Mouse (Mus musculus): ENCODE measurements around the gene Depdc1b.

The Depdc1b gene

DNA sequence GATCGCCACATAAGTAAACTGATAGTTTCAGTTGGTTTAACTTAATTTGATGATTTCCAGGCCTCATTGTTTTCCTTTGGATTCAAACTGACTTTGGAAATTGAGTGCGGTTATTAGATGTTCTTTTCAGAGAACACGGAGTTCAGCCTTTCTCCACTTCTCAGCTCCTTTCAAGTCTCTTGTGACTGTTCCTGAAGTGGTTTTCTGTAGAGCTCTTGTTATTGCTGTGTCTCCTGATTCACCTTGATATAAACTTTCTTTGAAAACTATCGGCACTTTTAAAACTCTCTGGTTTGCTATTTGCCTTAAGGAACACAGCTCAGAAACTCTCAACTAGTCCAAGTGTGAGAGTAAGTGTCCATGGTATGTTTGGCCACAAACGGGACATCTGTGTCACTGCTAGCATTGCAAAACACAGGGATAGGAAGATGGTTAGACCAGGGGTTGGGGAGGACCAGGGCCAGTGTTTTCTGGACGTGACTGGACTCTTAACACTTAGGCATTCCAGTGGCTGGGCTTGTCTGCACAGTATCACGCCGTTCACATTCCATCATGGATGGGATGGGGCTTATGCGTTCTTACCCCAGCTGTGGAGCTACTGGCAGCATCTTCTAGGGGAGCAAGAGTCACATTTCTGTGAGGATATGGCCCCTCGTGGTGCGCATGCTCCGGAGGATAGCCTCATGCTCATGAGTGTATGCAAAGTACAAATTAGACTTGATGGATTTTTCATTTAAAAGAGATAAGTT lies 38.8 kb downstream of the Depdc1b start:
- DNase-seq (ENCODE audit: low spot score in 2 of 2), result no peak

DNA sequence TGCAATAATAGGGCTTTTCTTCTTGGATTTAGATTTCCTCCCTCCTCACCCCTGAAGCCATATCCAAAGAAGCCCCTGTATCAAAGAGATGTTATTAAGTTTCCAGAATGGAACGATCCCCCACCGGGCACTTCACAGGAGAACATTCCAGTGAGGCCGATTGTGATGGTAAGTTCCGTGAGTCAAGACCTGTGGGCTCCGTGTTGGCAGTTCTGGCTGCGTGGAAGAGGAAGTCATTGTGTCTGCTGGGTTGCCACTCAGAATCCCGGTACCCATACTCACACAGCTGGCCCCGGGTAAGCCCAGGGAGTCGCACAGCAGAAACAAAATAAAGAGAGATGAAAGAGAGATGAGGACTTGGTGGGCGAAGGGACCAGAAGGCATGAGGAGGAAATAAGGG lies 41.2 kb downstream of the Depdc1b start:
- no peak for DNase-seq (ENCODE audit: low spot score in 2 of 2)

DNA sequence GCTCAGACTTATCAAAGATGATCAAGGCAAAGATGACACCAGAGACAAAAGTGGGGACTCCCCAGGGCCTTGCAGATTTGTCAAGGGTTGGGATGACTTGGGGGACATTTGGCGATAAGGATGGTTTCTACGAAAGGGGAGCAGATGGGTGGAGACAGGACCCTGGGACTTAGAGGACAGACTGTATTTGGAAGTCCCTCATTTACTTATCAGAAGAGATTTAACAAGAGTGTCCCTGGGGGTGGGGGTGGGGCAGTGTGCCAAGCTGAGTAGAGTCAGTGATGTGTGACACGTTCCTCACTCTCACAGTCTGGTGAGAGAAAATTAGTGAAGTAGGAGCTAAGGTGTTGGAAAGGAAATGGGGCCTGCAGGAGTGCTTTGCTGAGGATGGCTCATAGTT lies 42.1 kb downstream of the Depdc1b start:
- DNase-seq (ENCODE audit: low spot score in 2 of 2), result no peak

DNA sequence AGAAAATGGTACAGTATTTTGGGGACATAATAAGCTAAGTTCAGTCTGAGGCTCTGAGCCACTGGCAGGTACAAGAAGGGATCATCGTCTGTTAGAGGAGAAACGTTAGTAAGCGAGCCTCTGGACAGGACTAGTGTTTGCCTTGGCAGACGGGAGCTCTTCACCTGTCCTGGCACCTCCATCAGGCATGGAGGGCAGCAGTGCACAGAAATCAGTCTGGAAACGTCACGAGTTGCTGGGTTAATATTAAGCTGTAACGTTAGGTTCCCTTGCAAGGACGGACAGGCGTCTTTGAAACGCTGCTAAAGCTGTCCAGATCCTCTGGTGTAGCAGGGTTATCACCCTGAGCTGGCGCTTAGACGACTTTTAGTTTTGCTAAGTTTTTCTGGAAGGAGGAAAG lies 51.4 kb downstream of the Depdc1b start:
- no peak for DNase-seq (ENCODE audit: low spot score in 2 of 2)

DNA sequence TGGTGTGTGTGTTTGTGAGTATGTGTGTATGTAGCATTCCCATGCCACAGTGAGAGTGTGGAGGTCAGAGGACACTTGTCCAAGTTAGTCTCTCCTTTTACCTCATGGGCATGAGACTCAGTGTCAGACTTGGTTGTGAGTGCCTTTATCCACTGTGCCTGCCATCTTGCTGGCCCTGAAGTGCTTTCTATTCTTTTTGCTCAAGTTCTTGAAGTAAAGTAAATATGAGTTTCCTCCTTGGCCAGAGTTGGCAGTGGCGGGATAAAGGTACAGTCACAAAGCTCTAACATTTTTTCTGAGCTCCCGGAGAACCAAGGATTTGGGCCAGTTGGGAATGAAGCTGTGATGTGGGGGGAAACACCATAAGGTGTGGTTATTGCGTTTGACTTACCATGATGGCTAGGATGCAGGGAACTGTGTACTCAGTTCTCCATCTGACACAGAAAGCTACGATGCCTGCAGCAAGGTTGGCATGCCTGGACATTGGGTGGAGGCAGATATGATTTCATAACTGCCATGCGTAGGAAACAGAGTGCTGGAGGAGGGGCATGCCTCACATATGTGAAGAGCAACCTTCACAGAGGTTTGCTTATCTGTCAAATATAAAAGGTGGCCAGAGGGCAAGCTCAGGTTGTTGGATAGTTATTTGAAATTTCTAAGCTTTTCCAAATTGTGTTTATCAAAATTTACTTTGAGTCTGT lies 54.3 kb downstream of the Depdc1b start:
- DNase-seq (ENCODE audit: low spot score in 2 of 2), result no peak

DNA sequence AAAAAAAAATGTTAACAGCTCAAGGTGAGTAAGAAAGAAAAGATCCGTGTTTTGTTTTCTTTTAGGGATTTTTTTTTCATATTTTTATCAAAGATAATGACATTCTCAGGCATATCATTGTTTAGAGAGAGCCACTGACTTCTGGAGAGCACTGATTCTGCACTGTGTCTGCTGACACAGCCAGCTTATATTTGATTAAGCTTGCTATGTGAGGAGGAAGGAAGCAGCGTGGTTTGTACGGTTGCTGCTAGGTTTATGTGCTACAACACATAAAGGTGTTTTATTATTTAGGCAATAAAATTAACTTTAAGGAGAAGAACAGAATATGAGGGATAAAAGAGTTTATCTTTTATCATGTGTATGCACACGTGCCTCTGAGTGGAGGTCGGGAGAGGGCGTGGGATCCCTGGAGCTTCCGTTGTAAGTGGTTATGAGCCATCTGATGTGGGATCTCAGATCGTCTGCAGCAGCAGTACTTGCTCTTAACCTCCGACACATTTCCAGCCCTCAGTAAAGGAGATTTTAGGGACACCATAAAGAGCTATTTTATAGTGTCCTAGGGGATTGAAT lies 55.3 kb downstream of the Depdc1b start:
- no peak for DNase-seq (ENCODE audit: low spot score in 2 of 2)

DNA sequence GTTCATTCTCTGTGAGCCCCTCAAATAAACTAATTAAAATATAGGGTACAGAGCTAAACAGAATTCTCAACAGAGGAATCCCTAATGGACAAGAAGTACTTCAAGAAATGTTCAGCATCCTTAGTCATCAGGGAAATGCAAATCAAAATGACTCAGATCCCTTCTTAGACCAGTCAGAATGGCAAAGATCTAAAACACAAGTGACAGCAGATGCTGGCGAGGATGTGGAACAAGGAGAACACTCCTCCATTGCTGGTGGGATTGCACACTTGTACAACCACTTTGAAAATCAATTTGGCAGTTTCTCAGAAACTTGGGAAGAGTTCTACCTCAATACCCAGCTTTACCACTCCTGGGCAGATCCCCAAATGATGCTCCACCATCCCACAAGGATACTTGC lies 57.1 kb downstream of the Depdc1b start:
- no peak for DNase-seq (ENCODE audit: low spot score in 2 of 2)

DNA sequence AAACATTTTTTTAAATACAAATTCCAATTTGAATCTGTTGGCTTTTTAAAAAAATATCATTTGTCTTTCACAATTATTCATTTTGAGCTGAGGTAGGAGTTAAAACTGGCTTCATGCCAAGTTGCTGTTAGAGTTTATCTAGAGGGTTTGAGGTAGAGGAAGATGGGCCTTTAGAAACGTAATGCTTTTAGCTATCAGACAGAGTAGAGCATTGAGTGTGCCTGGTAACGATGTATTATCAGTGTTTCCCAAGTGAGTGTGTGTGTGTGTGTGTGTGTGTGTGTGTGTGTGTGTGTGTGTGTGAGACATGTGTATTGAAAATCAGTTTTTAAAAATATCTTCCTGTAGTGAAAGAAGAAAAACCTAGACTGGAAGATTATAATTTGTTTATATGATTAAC lies 60.5 kb downstream of the Depdc1b start:
- no peak for DNase-seq (ENCODE audit: low spot score in 2 of 2)

DNA sequence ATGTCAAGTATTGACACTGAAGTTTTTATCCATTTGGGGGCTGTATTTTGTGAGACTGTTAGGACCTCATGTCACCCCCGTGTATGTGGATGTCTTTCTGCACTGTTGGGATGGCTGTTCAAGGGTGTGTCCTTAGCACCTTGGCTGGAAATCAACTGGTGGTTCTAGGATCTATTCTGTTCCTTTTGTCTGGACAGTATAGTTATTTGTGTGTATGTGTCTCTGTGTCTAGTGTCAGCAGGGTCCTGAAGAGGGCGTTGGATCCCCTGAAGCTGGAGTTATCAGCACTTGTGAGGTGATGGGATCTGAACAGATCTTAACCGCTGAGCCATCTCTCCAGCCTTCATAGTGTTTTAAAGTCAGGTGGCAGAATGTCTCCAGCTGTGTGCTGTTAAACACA lies 65.0 kb downstream of the Depdc1b start:
- no peak for DNase-seq (ENCODE audit: low spot score in 2 of 2)

DNA sequence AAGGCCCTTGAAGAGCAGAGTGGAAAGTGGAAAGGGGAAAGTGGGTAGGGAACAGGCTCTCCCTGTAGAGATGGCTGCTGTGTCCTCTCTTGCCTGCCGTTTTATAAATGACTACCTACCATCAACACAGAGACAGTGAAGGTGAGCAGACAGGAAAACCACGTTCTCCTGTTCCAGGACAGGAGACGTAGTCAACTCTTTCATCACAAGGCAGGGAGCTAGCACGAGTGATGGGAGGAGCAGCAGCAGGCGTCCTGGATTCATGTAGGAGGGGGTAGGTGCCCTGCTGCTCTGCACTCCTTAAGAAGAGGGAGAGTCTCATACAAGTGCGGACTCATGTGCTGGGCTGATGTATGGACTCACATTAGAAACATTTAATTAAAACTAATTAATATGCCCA lies 66.9 kb downstream of the Depdc1b start:
- DNase-seq (ENCODE audit: low spot score in 2 of 2), result no peak

DNA sequence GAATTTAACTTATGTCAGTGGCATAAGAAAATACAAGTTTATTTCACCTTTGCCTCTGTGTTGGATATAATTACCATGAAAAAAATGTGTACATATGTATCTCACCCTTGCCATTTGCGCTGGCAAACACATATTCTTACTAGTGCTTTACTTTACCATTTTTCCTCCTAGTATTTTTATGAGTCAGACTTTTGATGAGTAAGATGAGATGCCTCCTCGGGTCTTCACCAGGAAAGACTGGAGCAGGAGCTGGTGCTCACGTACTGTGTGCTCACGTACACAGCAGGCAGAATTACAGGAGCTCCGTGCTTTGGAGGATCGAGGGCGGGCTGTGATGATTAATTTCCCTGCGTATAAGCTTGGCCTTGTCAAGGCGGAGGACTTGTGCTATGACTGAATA lies 69.9 kb downstream of the Depdc1b start:
- no peak for DNase-seq (ENCODE audit: low spot score in 2 of 2)

DNA sequence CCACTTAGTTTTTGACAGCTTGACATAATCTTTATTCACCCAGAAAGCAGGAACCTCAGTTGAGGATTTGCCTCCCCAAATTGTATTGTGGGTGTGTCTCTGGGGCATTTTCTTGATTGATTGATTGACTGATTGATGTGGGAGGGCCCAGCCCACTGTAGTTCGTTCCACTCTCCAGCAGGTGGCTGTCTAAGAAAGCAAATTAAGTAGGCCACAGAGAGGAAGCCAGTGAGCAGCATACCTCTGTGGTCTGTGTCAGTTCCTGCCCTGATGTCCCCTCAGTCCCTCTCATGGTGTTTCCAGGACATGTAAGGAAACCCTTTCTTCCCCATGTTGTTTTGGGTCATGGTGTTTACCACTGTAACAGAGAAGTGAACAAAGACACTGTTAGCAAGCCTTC lies 74.4 kb downstream of the Depdc1b start:
- peak; percentile 44 to 58 for DNase-seq (ENCODE audit: low spot score in 2 of 2)

DNA sequence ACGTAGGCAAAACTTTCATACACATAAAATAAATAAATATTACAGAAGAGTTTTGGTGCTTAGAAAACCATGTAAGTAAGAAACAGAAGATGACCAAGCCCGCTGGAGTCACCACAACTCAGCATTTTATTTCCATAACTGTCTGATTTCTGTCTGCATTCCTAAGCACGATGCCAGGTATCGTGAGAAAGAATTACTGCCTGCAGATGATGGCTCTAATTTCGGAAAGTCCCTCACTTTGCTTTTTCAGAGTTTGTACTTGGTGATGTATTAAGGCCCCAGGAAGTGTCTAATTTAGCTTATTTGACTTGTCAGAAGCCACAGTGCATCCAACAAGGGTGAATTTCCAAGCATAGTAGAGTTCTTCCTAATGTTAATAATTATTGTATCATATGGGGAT lies 87.1 kb downstream of the Depdc1b start:
- DNase-seq (ENCODE audit: low spot score in 2 of 2), result no peak

DNA sequence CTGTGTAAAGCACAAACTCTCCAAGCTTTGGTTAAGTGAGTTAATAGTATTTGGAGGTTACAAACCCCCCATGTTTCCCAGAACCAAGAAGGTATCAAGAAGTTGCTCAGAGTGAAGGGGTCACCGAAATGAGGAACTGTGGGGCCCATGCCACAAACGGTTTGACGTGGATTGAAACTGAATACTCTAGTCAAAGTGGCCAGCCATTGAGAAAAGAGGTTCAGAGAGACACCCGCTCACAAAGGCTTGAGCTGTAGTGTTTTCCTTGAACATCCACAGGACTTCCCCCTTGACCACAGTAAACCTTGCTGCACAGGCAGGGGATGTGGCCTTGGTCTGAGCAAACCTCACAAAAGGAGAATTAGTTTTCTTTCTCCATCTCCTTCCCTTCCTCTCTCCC lies 88.2 kb downstream of the Depdc1b start:
- DNase-seq (ENCODE audit: low spot score in 2 of 2), result no peak

DNA sequence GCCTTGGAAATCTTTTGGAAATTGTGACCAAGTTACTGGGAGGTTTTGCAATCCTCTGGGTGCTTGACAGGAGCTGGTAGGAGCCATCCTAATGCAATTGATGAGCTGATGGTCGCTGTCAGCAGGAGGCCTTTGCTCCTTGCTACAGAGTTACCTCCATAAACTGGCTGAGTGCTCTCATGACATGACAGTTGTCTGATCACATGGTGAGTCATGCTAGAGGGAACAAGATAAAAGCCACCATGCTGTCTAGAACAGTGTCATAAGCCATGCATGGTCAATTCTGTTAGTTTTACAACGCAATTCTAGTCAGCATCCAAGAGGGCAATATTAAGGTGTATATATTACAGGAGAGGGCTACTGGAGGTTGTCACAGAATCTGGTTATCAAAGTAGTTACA lies 99.3 kb downstream of the Depdc1b start:
- DNase-seq (ENCODE audit: low spot score in 2 of 2), result no peak

DNA sequence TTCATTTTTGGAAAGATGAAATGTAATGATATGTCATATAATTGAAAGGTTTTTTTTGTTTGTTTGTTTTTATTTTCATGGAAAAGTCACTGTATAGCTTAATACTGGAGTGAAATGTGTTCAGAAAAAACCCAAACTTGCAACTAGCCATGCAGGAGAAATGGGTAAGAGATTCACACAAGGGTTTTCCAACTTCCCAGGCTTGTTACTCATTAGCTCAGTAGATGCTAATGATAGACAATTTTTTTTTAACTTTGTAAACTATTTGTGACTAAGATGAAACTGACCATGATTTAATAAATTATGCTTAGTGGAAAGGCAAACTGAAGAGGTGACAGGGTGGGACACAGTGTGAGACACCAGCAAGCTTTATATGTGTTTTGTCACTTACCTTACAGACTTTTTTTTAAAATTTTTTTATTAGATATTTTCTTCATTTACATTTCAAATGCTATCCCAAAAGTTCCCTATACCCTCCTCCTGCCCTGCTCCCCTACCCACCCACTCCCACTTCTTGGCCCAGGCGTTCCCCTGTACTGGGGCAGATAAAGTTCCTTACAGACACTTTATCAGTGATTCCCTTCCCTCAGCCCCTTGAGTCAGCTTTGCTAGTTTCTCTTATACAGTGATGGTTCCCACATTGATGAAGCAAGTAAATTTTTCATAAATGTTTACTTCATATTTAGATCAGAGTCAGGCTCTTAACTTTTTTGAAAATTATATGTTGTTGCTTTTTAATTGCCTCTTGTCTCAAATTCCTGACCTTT lies 102.8 kb downstream of the Depdc1b start:
- DNase-seq (ENCODE audit: low spot score in 2 of 2), result no peak

DNA sequence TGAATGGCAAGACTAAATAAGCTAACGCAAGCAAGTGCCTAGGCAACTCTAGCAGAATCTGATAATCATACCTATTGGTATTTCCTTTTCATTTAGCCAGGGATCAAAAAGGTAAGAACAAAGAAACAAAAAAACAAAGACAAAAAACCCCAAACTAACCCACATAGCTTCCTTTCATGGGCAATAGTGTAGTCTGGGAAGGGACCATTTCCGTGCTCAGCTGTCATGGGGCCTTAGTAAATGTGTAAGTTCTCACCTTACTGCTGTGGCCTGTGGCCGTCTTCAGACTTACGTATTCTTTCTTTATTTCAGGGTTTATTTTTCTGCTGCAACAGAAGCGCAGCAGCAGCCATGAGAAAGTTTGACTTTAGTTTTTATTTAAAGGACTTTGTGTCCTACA lies 110.2 kb downstream of the Depdc1b start:
- peak; percentile 11 to 33 for DNase-seq (ENCODE audit: low spot score in 2 of 2)

DNA sequence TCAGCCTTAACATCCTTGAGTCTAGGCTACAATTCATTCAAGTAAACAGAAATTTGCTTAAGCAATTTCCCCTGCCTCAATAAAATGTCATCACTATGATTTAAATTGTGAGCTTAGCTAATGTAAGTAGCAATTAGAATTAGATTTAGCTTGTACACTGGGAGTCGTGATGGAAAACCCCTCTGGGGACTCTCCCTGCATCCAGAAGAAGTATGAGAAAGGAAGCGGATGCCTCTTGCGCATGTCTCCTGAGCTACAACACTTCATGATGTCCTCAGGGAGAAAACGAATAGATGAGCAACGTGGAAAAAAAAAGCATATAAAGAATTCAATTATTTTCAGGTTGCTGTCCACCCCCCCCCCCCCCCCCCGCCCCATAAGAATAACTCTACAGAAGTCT lies 112.7 kb downstream of the Depdc1b start:
- DNase-seq (ENCODE audit: low spot score in 2 of 2), result no peak

DNA sequence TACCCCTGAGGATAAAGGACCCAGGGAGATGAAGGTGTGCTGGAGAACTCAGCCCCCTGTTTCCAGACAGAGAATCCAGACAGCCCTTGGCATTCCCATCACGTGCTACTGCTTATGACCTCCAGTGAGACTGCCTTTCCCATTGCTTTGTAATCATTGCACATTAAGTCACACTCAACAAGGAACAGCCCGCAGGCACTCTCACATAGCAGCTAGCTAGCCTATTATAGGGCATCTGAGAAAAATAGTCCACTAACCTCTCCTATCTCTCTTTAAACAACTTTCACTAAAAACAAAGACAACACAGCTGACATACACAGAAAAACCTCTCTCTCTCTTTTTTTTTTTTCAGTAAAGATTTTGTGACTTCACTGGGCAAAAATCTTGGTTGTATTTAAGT lies 113.5 kb downstream of the Depdc1b start:
- DNase-seq (ENCODE audit: low spot score in 2 of 2), result no peak

DNA sequence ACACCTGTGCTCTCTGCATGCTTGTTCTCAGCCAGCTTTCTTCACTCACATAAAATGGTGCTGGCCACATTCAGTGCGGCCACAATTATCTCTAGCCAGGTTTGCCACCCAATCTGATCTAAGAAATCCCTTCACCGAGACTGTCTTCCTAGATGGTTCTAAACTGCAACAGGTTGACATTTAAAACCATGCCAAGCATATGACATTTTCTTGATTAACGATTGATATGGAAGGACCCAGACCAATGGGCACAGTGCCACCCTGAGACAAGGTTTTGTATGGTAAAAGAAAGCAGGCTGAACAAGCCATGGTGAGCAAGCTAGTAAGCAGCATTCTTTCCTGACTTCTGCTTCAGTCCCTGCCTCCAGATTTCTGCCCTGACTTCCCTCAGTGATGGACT lies 115.6 kb downstream of the Depdc1b start:
- no peak for DNase-seq (ENCODE audit: low spot score in 2 of 2)

DNA sequence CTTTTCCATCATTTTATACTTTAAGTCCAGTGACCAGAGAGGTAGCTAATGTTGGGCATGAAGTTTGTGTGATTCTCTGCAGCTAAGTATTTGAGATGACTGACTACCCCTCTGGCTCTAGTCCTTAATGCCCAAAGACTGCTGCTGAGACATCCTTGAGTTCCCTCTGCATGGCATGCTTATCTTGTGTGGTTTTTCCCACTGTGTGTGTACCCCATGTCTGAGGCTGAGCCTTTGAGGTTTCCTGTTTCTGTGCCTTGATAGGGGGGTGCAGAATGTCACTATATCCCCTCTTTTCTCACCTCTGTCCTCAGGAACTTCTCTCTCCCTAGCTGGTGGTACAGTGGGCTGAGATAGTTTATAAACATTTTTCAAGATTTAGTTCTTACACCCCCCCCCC lies 119.6 kb downstream of the Depdc1b start:
- no peak for DNase-seq (ENCODE audit: low spot score in 2 of 2)

DNA sequence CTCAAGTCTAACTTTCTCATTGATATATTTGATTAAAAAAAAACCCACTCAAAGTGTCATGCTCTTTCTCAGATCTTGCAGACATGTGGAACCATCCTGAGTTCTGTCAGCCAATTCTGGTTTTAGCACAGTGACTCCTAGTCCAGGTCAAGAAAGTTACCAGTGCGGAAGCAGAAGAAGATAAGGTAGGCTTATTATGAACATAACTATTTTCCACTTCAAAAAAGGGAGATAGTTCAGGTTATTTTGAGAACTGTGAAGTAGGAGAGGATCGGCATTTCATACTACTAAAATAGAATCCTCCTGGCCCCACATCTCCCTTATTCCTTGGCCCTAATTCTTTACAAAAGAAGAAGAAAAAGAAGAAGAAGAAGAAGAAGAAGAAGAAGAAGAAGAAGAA lies 121.3 kb downstream of the Depdc1b start:
- DNase-seq (ENCODE audit: low spot score in 2 of 2), result no peak

DNA sequence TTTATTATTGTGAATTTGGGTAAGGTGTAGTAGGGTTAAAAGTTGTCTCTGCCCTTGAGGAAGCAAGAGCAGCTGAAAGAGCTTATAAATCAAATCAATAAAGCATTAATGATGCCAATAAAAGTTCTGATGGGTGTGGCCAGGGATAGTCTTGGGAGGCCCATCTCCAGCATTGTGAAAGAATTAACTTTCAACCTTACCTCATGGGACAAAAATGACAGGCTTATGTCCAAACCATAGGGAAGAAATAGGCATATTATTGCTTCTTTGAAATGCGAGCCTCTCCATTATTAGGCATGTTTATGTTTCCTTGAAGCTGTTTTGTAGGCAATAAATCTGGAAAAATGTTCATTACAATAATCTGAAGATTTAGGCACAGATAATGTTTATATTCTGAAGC lies 122.9 kb downstream of the Depdc1b start:
- no peak for DNase-seq (ENCODE audit: low spot score in 2 of 2)
